Mouse (Mus musculus): ENCODE data around the gene Nlrp4f. TPM values are rescaled to one million over a fixed set of nuclear protein-coding genes. Genes with fewer than 3 reads are reported as not detected.

Gene Nlrp4f
- polyA plus RNA-seq, 1 experiment from 2014 or later: 0.03 TPM

- no peak within 1 kb of the TSS for H3K27ac ChIP-seq
- no peaks in the 10 kb centered on the region for H3K79me2 ChIP-seq (ENCODE audit: inconsistent target)
- H3K4me3 ChIP-seq (ENCODE audit: inconsistent target): no peak within 1 kb of the TSS
- no peaks in the 10 kb centered on the region for H3K36me3 ChIP-seq (ENCODE audit: inconsistent target)
- 80% methylated on average over 4 of the region's 4 CpGs for WGBS (ENCODE audit: missing documents)
Observed at GRCm38 (mm10) chr13:65137789-65138188, 68.0 kb downstream of the Nlrp4f start, which contains the start of gene Olfr465-ps1. Gene Olfr465-ps1 (plus strand): TSS chr13:65138089.

Other genes starting within 250 kb of the Nlrp4f start
- gene Spata31d1c, start 172.9 kb downstream of the Nlrp4f start, polyA plus RNA-seq (2018): not detected in 3 replicates
- not detected in 3 replicates for gene Prss47, start 153.2 kb downstream of the Nlrp4f start, polyA plus RNA-seq (2018)
- gene Mfsd14b, start 93.0 kb downstream of the Nlrp4f start, polyA plus RNA-seq (2018): 44.9 to 54.6 TPM (median 47.6 TPM) in 3 replicates
- gene Olfr465-ps1, start 67.9 kb downstream of the Nlrp4f start, polyA plus RNA-seq (2018): not detected in 3 replicates
- not detected in 3 replicates for gene Olfr466, start 55.7 kb downstream of the Nlrp4f start, polyA plus RNA-seq (2018)
- gene Gm10775, start 53.6 kb upstream of the Nlrp4f start, polyA plus RNA-seq (2018): not detected in 3 replicates
- gene Zfp369, start 72.8 kb upstream of the Nlrp4f start, polyA plus RNA-seq (2018): 8.6 to 15.6 TPM (median 14.0 TPM) in 3 replicates